Mouse (Mus musculus) heart, adult 2 months (tissue): Measurements from ENCODE around the gene Gmds.

Source experiments
- CTCF ChIP-seq: fragments of 200-600 bp; IDR thresholded peaks from 2 replicates; pipeline ENCODE4 v1.8.1; 2022; ENCODE audit warnings: antibody characterized with exemption, mild to moderate bottlenecking, moderate library complexity
- EP300 ChIP-seq: fragments of 200-500 bp; IDR thresholded peaks from 2 replicates; pipeline ENCODE4 v1.6.1; 2011; ENCODE audit warnings: low read depth, low read length, control low read depth; ENCODE audit not compliant: insufficient read depth
- POLR2A ChIP-seq: fragments of 200-500 bp; IDR thresholded peaks from 2 replicates; pipeline ENCODE4 v1.6.1; 2011; ENCODE audit warnings: mild to moderate bottlenecking, low read depth, low read length, control low read depth; ENCODE audit not compliant: insufficient read depth

GRCm38 (mm10) chr13:31974751-31975479, 363.6 kb downstream of the Gmds start:
- TF ChIP-seq CTCF: no peak
- no peak for TF ChIP-seq EP300
- no peak for TF ChIP-seq POLR2A
